Mouse (Mus musculus): ENCODE measurements around the gene Celf6. TPM values are rescaled to one million over a fixed set of nuclear protein-coding genes. Genes with fewer than 3 reads are reported as not detected.

Celf6 gene
- total RNA-seq (2021), result 10 to 100 TPM; 25.0 to 29.1 TPM

GRCm38 (mm10) chr9:59577844-59578504, at the start of gene Celf6:
Gene Celf6, plus strand, starts transcription at chr9:59577917.
- intact Hi-C loops (cut with DNase I), result loop anchor here (5.0 kb wide), 1 partner anchor 91 kb away; the partner anchor contains the start of gene Arih1
- DNase-seq (ENCODE audit: low spot score in 2 of 2), result peak; percentile 90 to 98

- intact Hi-C loops (cut with DNase I), result no loop called here
- DNase-seq (ENCODE audit: low spot score in 2 of 2), result no peak
Measured at GRCm38 (mm10) chr9:59528274-59528673, 49.4 kb upstream of the Celf6 start.

- DNase-seq (ENCODE audit: low spot score in 2 of 2), result no peak
- intact Hi-C loops (cut with DNase I), result no loop called here
Measured at GRCm38 (mm10) chr9:59531645-59532044, 46.1 kb upstream of the Celf6 start.

GRCm38 (mm10) chr9:59533422-59533821, 44.3 kb upstream of the Celf6 start:
- DNase-seq (ENCODE audit: low spot score in 2 of 2), result no peak
- intact Hi-C loops (cut with DNase I), result no loop called here

GRCm38 (mm10) chr9:59533889-59534288, 43.8 kb upstream of the Celf6 start:
- no peak for DNase-seq (ENCODE audit: low spot score in 2 of 2)
- intact Hi-C loops (cut with DNase I), result no loop called here

- intact Hi-C loops (cut with DNase I), result loop anchor here (5.0 kb wide), 1 partner anchor 50 kb away; the partner anchor contains the start of gene Arih1
- no peak for DNase-seq (ENCODE audit: low spot score in 2 of 2)
Measured at GRCm38 (mm10) chr9:59537651-59538050, 40.1 kb upstream of the Celf6 start.

GRCm38 (mm10) chr9:59539441-59540137, 38.1 kb upstream of the Celf6 start, which contains the start of the genes Hexa and Tmem202:
Gene Hexa, plus strand, starts transcription at chr9:59539540.
Gene Tmem202, minus strand, starts transcription at chr9:59539847.
- intact Hi-C loops (cut with DNase I), result loop anchor here (5.0 kb wide), 1 partner anchor 52 kb away; the partner anchor contains the start of gene Arih1
- peak; percentile 81 to 83 for DNase-seq (ENCODE audit: low spot score in 2 of 2)

- no peak for DNase-seq (ENCODE audit: low spot score in 2 of 2)
- intact Hi-C loops (cut with DNase I), result no loop called here
Measured at GRCm38 (mm10) chr9:59541617-59542016, 36.1 kb upstream of the Celf6 start.

GRCm38 (mm10) chr9:59542766-59543324, 34.9 kb upstream of the Celf6 start:
- intact Hi-C loops (cut with DNase I), result no loop called here
- no peak for DNase-seq (ENCODE audit: low spot score in 2 of 2)

- intact Hi-C loops (cut with DNase I), result no loop called here
- no peak for DNase-seq (ENCODE audit: low spot score in 2 of 2)
Measured at GRCm38 (mm10) chr9:59544739-59545138, 33.0 kb upstream of the Celf6 start.

- intact Hi-C loops (cut with DNase I), result no loop called here
- no peak for DNase-seq (ENCODE audit: low spot score in 2 of 2)
Measured at GRCm38 (mm10) chr9:59547869-59548268, 29.8 kb upstream of the Celf6 start.

GRCm38 (mm10) chr9:59548961-59549487, 28.7 kb upstream of the Celf6 start:
- intact Hi-C loops (cut with DNase I), result no loop called here
- DNase-seq (ENCODE audit: low spot score in 2 of 2), result no peak

- DNase-seq (ENCODE audit: low spot score in 2 of 2), result peak; percentile 20 to 67
- intact Hi-C loops (cut with DNase I), result no loop called here
Measured at GRCm38 (mm10) chr9:59550077-59550476, 27.6 kb upstream of the Celf6 start.

GRCm38 (mm10) chr9:59551017-59551416, 26.7 kb upstream of the Celf6 start:
- intact Hi-C loops (cut with DNase I), result no loop called here
- no peak for DNase-seq (ENCODE audit: low spot score in 2 of 2)

- intact Hi-C loops (cut with DNase I), result no loop called here
- DNase-seq (ENCODE audit: low spot score in 2 of 2), result peak; percentile 45 to 85
Measured at GRCm38 (mm10) chr9:59551620-59552031, 26.1 kb upstream of the Celf6 start.

GRCm38 (mm10) chr9:59552610-59553009, 25.1 kb upstream of the Celf6 start:
- DNase-seq (ENCODE audit: low spot score in 2 of 2), result no peak
- intact Hi-C loops (cut with DNase I), result no loop called here

- intact Hi-C loops (cut with DNase I), result no loop called here
- no peak for DNase-seq (ENCODE audit: low spot score in 2 of 2)
Measured at GRCm38 (mm10) chr9:59553719-59554118, 24.0 kb upstream of the Celf6 start.

GRCm38 (mm10) chr9:59565600-59565999, 12.1 kb upstream of the Celf6 start:
- DNase-seq (ENCODE audit: low spot score in 2 of 2), result peak; percentile 64 to 79
- intact Hi-C loops (cut with DNase I), result loop anchor here (2.0 to 10.0 kb wide), 2 partner anchors 79 to 211 kb away; partner anchors contain the start of genes Arih1 and Bbs4

GRCm38 (mm10) chr9:59567111-59567510, 10.6 kb upstream of the Celf6 start:
- DNase-seq (ENCODE audit: low spot score in 2 of 2), result peak; percentile 64 to 67
- intact Hi-C loops (cut with DNase I), result loop anchor here (1.0 to 10.0 kb wide), 2 partner anchors 17 to 212 kb away; partner anchors contain the start of gene Bbs4

GRCm38 (mm10) chr9:59571852-59572251, 5.9 kb upstream of the Celf6 start:
- intact Hi-C loops (cut with DNase I), result no loop called here
- DNase-seq (ENCODE audit: low spot score in 2 of 2), result no peak

Data from left cerebral cortex, postnatal 25 days (tissue).